ENCODE assay signal across 10 mouse cellular contexts in genomic region chr5:114719003-114719927, GRCm38 (mm10). TPM values are rescaled to one million over a fixed set of nuclear protein-coding genes. Genes with fewer than 3 reads are reported as not detected.
DNase-seq lines count a peak whose midpoint lies in the region; ATAC-seq and TF ChIP-seq lines count a peak whose summit lies in the region.
"Had no signal": no experiment of that assay in that cellular context is flagged by ENCODE, and none has a peak within 500 bp of the region (broad histone marks: within the 10 kb centered on the region; RNA-seq: fewer than 3 reads in every experiment).

No protein-coding gene starts in this region.

- no peak overlapping the region for H3K4me2 ChIP-seq in heart, embryonic 12.5 days
- no peak overlapping the region; the same call in 1 of the 2 replicates for H3K4me2 ChIP-seq in intestine, postnatal 0 days (replicated peaks; ENCODE audit: low read depth)
- H3K4me2 ChIP-seq: lung, embryonic 14.5 days had no signal

- ATAC-seq in heart, embryonic 12.5 days (ENCODE audit: insufficient number of reproducible peaks, low FRiP score) = 0 out of 2 replicates have a peak, but pooled peaks have one; percentile 10
- ATAC-seq in intestine, postnatal 0 days = peak; percentile 95

- no peak overlapping the region for H3K9ac ChIP-seq in heart, embryonic 12.5 days
- no peak overlapping the region; the same call in 1 of the 2 replicates for H3K9ac ChIP-seq in intestine, postnatal 0 days (ENCODE audit: low read depth, low read length)
- H3K9ac ChIP-seq: lung, embryonic 14.5 days had no signal

- peaks cover 91% of the 10 kb centered on the region for H3K36me3 ChIP-seq in heart, embryonic 12.5 days
- H3K36me3 ChIP-seq in intestine, postnatal 0 days (ENCODE audit: control insufficient read depth, insufficient read depth) = peaks cover 69% of the 10 kb centered on the region

- peaks cover 4% of the 10 kb centered on the region for H3K9me3 ChIP-seq in heart, embryonic 12.5 days (replicated peaks)
- no peaks in the 10 kb centered on the region for H3K9me3 ChIP-seq in intestine, postnatal 0 days (ENCODE audit: control insufficient read depth)

- H3K4me3 ChIP-seq in heart, embryonic 12.5 days = no peak overlapping the region
- H3K4me3 ChIP-seq in intestine, postnatal 0 days (ENCODE audit: low read depth, low read length) = no peak overlapping the region

- no peak overlapping the region for H3K27ac ChIP-seq in heart, embryonic 12.5 days (ENCODE audit: poor library complexity, severe bottlenecking)
- peak overlapping the region; percentile 57 for H3K27ac ChIP-seq in intestine, postnatal 0 days (ENCODE audit: low read depth, low read length)

- intact Hi-C loops in heart, postnatal 36 days (cut with DNase I) = no loop called here

- H3K4me1 ChIP-seq in heart, embryonic 12.5 days (replicated peaks) = no peaks in the 10 kb centered on the region
- peaks cover 5% of the 10 kb centered on the region; the same call in 1 of the 2 replicates for H3K4me1 ChIP-seq in intestine, postnatal 0 days (replicated peaks; ENCODE audit: control insufficient read depth, insufficient read depth, low read length)

- DNase-seq in heart, adult 18-20 months = no peak
- peak; percentile 85 for DNase-seq in large intestine, adult 2 months (ENCODE audit: low read depth, low spot score)
- DNase-seq in yolk sac, embryonic 10.5 days (ENCODE audit: low spot score) = peak; percentile 77
- DNase-seq in frontal cortex, postnatal 10 days (ENCODE audit: low spot score in 2 of 2) = no peak
- no peak for DNase-seq in right cerebral cortex, postnatal 10 days (ENCODE audit: low spot score in 2 of 2)
- DNase-seq in heart, postnatal 36 days = no peak
- DNase-seq: heart, postnatal 10 days; lung, embryonic 14.5 days had no signal

- H3K27me3 ChIP-seq in heart, embryonic 12.5 days (replicated peaks) = no peaks in the 10 kb centered on the region
- H3K27me3 ChIP-seq in intestine, postnatal 0 days (replicated peaks; ENCODE audit: control insufficient read depth, insufficient read depth, low read length) = no peaks in the 10 kb centered on the region

- TF ChIP-seq CTCF in intestine, postnatal 0 days (IDR thresholded peaks at IDR 0.05; ENCODE audit: low read depth) = no peak

- 84% methylated on average over 20 of the region's 20 CpGs for WGBS in heart, embryonic 12.5 days
- WGBS in intestine, postnatal 0 days = 59% methylated on average over 20 of the region's 20 CpGs
- WGBS in large intestine, adult 2 months = 60% methylated on average over 20 of the region's 20 CpGs

RNA-seq across cellular contexts. Expression of gene Tchp, which starts 11.7 kb away (rescaled TPM):
- polyA plus RNA-seq in heart, embryonic 12.5 days (2016; fragmentation: Nextera tagmentation; extraction: Ambion mirVana) = 9.1 and 9.4 TPM in 2 replicates
- total RNA-seq in heart, adult 18-20 months (2021) = 1 to 10 TPM; 4.1 to 4.6 TPM
- polyA plus RNA-seq in intestine, postnatal 0 days (2015; fragmentation: Nextera tagmentation; extraction: Ambion mirVana) = 3.7 and 4.2 TPM in 2 replicates
- polyA plus RNA-seq in large intestine, adult 2 months (2012; rRNA removed) = 6.5 and 9.4 TPM in 2 replicates
- 1 to 10 TPM; 3.7 to 5.4 TPM for total RNA-seq in heart, postnatal 36 days (2021)

RNA-seq across cellular contexts. Expression of gene Gltp, which starts 28.5 kb away (rescaled TPM):
- polyA plus RNA-seq in heart, embryonic 12.5 days (2016; fragmentation: Nextera tagmentation; extraction: Ambion mirVana) = 55.3 and 56.5 TPM in 2 replicates
- 10 to 100 TPM; 16.9 to 20.0 TPM for total RNA-seq in heart, adult 18-20 months (2021)
- polyA plus RNA-seq in intestine, postnatal 0 days (2015; fragmentation: Nextera tagmentation; extraction: Ambion mirVana) = 111 and 115 TPM in 2 replicates
- polyA plus RNA-seq in large intestine, adult 2 months (2012; rRNA removed) = 169 and 205 TPM in 2 replicates
- 10 to 100 TPM; 16.0 to 17.2 TPM for total RNA-seq in heart, postnatal 36 days (2021)

RNA-seq across cellular contexts. Expression of gene Ankrd13a, which starts 55.2 kb away (rescaled TPM):
- 45.2 and 45.6 TPM in 2 replicates for polyA plus RNA-seq in heart, embryonic 12.5 days (2016; fragmentation: Nextera tagmentation; extraction: Ambion mirVana)
- total RNA-seq in heart, adult 18-20 months (2021) = 10 to 100 TPM; 30.6 to 35.8 TPM
- polyA plus RNA-seq in intestine, postnatal 0 days (2015; fragmentation: Nextera tagmentation; extraction: Ambion mirVana) = 59.7 and 61.9 TPM in 2 replicates
- 98.4 and 131 TPM in 2 replicates for polyA plus RNA-seq in large intestine, adult 2 months (2012; rRNA removed)
- 10 to 100 TPM; 30.9 to 42.3 TPM for total RNA-seq in heart, postnatal 36 days (2021)

RNA-seq across cellular contexts. Expression of gene Git2, which starts 56.1 kb away (rescaled TPM):
- polyA plus RNA-seq in heart, embryonic 12.5 days (2016; fragmentation: Nextera tagmentation; extraction: Ambion mirVana) = 33.6 and 36.4 TPM in 2 replicates
- total RNA-seq in heart, adult 18-20 months (2021) = 10 to 100 TPM; 20.7 to 26.7 TPM
- polyA plus RNA-seq in intestine, postnatal 0 days (2015; fragmentation: Nextera tagmentation; extraction: Ambion mirVana) = 13.8 and 17.8 TPM in 2 replicates
- 23.1 and 29.7 TPM in 2 replicates for polyA plus RNA-seq in large intestine, adult 2 months (2012; rRNA removed)
- total RNA-seq in heart, postnatal 36 days (2021) = 10 to 100 TPM; 28.7 to 32.0 TPM

Comparison
In these comparisons a context has a peak if more than half of its experiments do, and no peak if none do; other contexts are left out.
1. DNase-seq: peak in large intestine, adult 2 months (single experiment) and yolk sac, embryonic 10.5 days (single experiment); none in heart, adult 18-20 months (0 of 2), frontal cortex, postnatal 10 days (0 of 2), right cerebral cortex, postnatal 10 days (0 of 2) and heart, postnatal 36 days (0 of 2).